23 mouse cellular contexts compared by ENCODE assay signal in genomic region chr2:32763353-32763752, GRCm38 (mm10). TPM values are rescaled to one million over a fixed set of nuclear protein-coding genes. Genes with fewer than 3 reads are reported as not detected.
DNase-seq lines count a peak whose midpoint lies in the region; ATAC-seq and TF ChIP-seq lines count a peak whose summit lies in the region.
"Had no signal": no experiment of that assay in that cellular context is flagged by ENCODE, and none has a peak within 500 bp of the region (broad histone marks: within the 10 kb centered on the region; RNA-seq: fewer than 3 reads in every experiment).

No protein-coding gene starts in this region.

- H3K9me3 ChIP-seq in lung, embryonic 14.5 days (ENCODE audit: low read depth, low read length): no peaks in the 10 kb centered on the region
- H3K9me3 ChIP-seq in ES-Bruce4 (replicated peaks; ENCODE audit: control insufficient read depth, insufficient read depth, low read length, poor library complexity, severe bottlenecking): no peaks in the 10 kb centered on the region
- H3K9me3 ChIP-seq: forebrain, embryonic 10.5 days; hindbrain, embryonic 12.5 days; intestine, embryonic 15.5 days; limb, embryonic 10.5 days; neural tube, embryonic 12.5 days; stomach, embryonic 15.5 days had no signal

- no peak overlapping the region for H3K9ac ChIP-seq in lung, embryonic 14.5 days
- no peak overlapping the region for H3K9ac ChIP-seq in ES-Bruce4 (ENCODE audit: low read depth, poor library complexity, severe bottlenecking)
- H3K9ac ChIP-seq: hindbrain, embryonic 12.5 days; intestine, embryonic 15.5 days; neural tube, embryonic 12.5 days; stomach, embryonic 15.5 days had no signal

- no peak overlapping the region for H3K4me3 ChIP-seq in kidney, adult 2 months (ENCODE audit: insufficient read depth, low read depth, low read length)
- H3K4me3 ChIP-seq in lung, embryonic 14.5 days (ENCODE audit: low read depth, low read length): no peak overlapping the region
- no peak overlapping the region for H3K4me3 ChIP-seq in ES-Bruce4 (ENCODE audit: low read depth, low read length)
- H3K4me3 ChIP-seq: forebrain, embryonic 10.5 days; hindbrain, embryonic 12.5 days; intestine, embryonic 15.5 days; limb, embryonic 10.5 days; neural tube, embryonic 12.5 days; stomach, embryonic 15.5 days had no signal

- no peak for DNase-seq in kidney, adult 2 months
- no peak for DNase-seq in kidney, postnatal 4 days
- DNase-seq in lung, embryonic 14.5 days: no peak
- DNase-seq in lung, postnatal 10 days: no peak
- no peak for DNase-seq in adrenal gland, adult 2 months
- DNase-seq in frontal cortex, adult 2 months (ENCODE audit: extremely low spot score in 1 of 2, low spot score in 1 of 2): no peak
- DNase-seq: adrenal gland, postnatal 25 days; cerebellum, adult 9-11 months; gastrocnemius, postnatal 14 days; kidney, postnatal 14 days had no signal

- H3K27me3 ChIP-seq in kidney, adult 2 months (replicated peaks; ENCODE audit: control insufficient read depth, insufficient read depth, low read length): no peaks in the 10 kb centered on the region
- no peaks in the 10 kb centered on the region for H3K27me3 ChIP-seq in lung, embryonic 14.5 days (ENCODE audit: insufficient read depth, low read length)
- no peaks in the 10 kb centered on the region for H3K27me3 ChIP-seq in ES-Bruce4 (ENCODE audit: control insufficient read depth, insufficient read depth, low read length, poor library complexity, severe bottlenecking)
- H3K27me3 ChIP-seq: hindbrain, embryonic 12.5 days; intestine, embryonic 15.5 days; neural tube, embryonic 12.5 days; stomach, embryonic 15.5 days had no signal

- ATAC-seq in lung, embryonic 14.5 days (ENCODE audit: insufficient read depth): no peak
- ATAC-seq in megakaryocyte progenitor cell, adult 5-6 weeks (replicated peaks; ENCODE audit: poor library complexity): peak; percentile 39; the same call in 1 of the 2 replicates
- ATAC-seq: intestine, embryonic 15.5 days had no signal

- no peak for TF ChIP-seq POLR2A in kidney, adult 2 months (IDR thresholded peaks at IDR 0.05; ENCODE audit: low read depth, low read length)
- TF ChIP-seq POLR2A in ES-Bruce4 (IDR thresholded peaks at IDR 0.05; ENCODE audit: insufficient read depth, low read length): no peak

- TF ChIP-seq EP300 in ES-Bruce4 (IDR thresholded peaks at IDR 0.05; ENCODE audit: insufficient read depth, low read depth, low read length): no peak

- WGBS in kidney, adult 2 months: 85% methylated on average over 3 of the region's 3 CpGs
- 74% methylated on average over 3 of the region's 3 CpGs for WGBS in lung, embryonic 14.5 days

- TF ChIP-seq CTCF in kidney, adult 2 months (conservative IDR thresholded peaks at IDR 0.05; ENCODE audit: insufficient read depth, insufficient read length, low read depth, low read length): 0 out of 2 replicates have a peak, but pooled peaks have one; percentile 31
- TF ChIP-seq CTCF in lung, embryonic 14.5 days (IDR thresholded peaks at IDR 0.05; ENCODE audit: low read depth): peak; percentile 55
- peak; percentile 21 for TF ChIP-seq CTCF in ES-Bruce4 (IDR thresholded peaks at IDR 0.05; ENCODE audit: low read depth, low read length)

- no peak overlapping the region for H3K27ac ChIP-seq in kidney, adult 2 months (ENCODE audit: insufficient read depth, low read depth, low read length)
- no peak overlapping the region for H3K27ac ChIP-seq in lung, embryonic 14.5 days (ENCODE audit: low read depth)
- H3K27ac ChIP-seq in ES-Bruce4 (ENCODE audit: insufficient read depth, low read length): no peak overlapping the region
- H3K27ac ChIP-seq: forebrain, embryonic 10.5 days; hindbrain, embryonic 12.5 days; intestine, embryonic 15.5 days; limb, embryonic 10.5 days; neural tube, embryonic 12.5 days; stomach, embryonic 15.5 days had no signal

- peaks cover 5% of the 10 kb centered on the region for H3K4me1 ChIP-seq in kidney, adult 2 months (ENCODE audit: control insufficient read depth, insufficient read depth, low read length)
- H3K4me1 ChIP-seq in lung, embryonic 14.5 days (ENCODE audit: insufficient read depth): no peaks in the 10 kb centered on the region
- peaks cover 6% of the 10 kb centered on the region for H3K4me1 ChIP-seq in ES-Bruce4 (ENCODE audit: control insufficient read depth, insufficient read depth, low read length)
- H3K4me1 ChIP-seq: stomach, embryonic 15.5 days had no signal

- no peaks in the 10 kb centered on the region for H3K36me3 ChIP-seq in kidney, adult 2 months (ENCODE audit: control insufficient read depth, insufficient read depth, low read length)
- H3K36me3 ChIP-seq in lung, embryonic 14.5 days (ENCODE audit: insufficient read depth): peaks cover 30% of the 10 kb centered on the region
- no peaks in the 10 kb centered on the region for H3K36me3 ChIP-seq in ES-Bruce4 (ENCODE audit: control insufficient read depth, insufficient read depth, low read length, poor library complexity, severe bottlenecking)

- no peak overlapping the region for H3K4me2 ChIP-seq in lung, embryonic 14.5 days
- H3K4me2 ChIP-seq: hindbrain, embryonic 12.5 days; intestine, embryonic 15.5 days; neural tube, embryonic 12.5 days; stomach, embryonic 15.5 days had no signal

RNA-seq across cellular contexts. Expression of gene Tor2a, which starts 6.3 kb away (rescaled TPM):
- 72.5 and 93.3 TPM in 2 replicates for polyA plus RNA-seq in kidney, adult 2 months (2012; rRNA removed)
- 66.2 and 71.0 TPM in 2 replicates for polyA plus RNA-seq in lung, embryonic 14.5 days (2014; fragmentation: Nextera tagmentation; extraction: Ambion mirVana)
- 77.0 and 83.7 TPM in 2 replicates for polyA plus RNA-seq in ES-Bruce4 (2011; ENCODE audit: insufficient read depth, insufficient read length, low read depth, missing spikeins)
- 25.1 and 26.7 TPM in 2 replicates for total RNA-seq in megakaryocyte progenitor cell, adult 5-6 weeks (2015)
- 16.2 and 24.5 TPM in 2 replicates for total RNA-seq in megakaryocyte progenitor cell, adult 5-6 weeks (2017)
- total RNA-seq in adrenal gland, adult 2 months (2021): 10 to 100 TPM; 18.7 to 26.5 TPM
- polyA plus RNA-seq in adrenal gland, adult 2 months (2012; rRNA removed): 70.6 and 74.0 TPM in 2 replicates
- polyA plus RNA-seq in frontal cortex, adult 2 months (2012; rRNA removed): 60.0 and 69.0 TPM in 2 replicates

RNA-seq across cellular contexts. Expression of gene Ttc16, which starts 12.1 kb away (rescaled TPM):
- polyA plus RNA-seq in kidney, adult 2 months (2012; rRNA removed): 1.1 TPM in 2 replicates
- 0.15 and 0.33 TPM in 2 replicates for polyA plus RNA-seq in lung, embryonic 14.5 days (2014; fragmentation: Nextera tagmentation; extraction: Ambion mirVana)
- polyA plus RNA-seq in ES-Bruce4 (2011; ENCODE audit: insufficient read depth, insufficient read length, low read depth, missing spikeins): 2.2 TPM in 2 replicates
- 0.12 TPM in 1 of 2 replicates, not detected in the other for total RNA-seq in megakaryocyte progenitor cell, adult 5-6 weeks (2015)
- 0.41 TPM in 1 of 2 replicates, not detected in the other for total RNA-seq in megakaryocyte progenitor cell, adult 5-6 weeks (2017)
- total RNA-seq in adrenal gland, adult 2 months (2021): under 1 TPM; 0.24 to 0.35 TPM
- 0.31 and 0.37 TPM in 2 replicates for polyA plus RNA-seq in adrenal gland, adult 2 months (2012; rRNA removed)
- polyA plus RNA-seq in frontal cortex, adult 2 months (2012; rRNA removed): 1.7 and 1.9 TPM in 2 replicates
- total RNA-seq: gastrocnemius, postnatal 14 days; megakaryocyte, adult 5-6 weeks; monocyte, adult 5-6 weeks had no signal

RNA-seq across cellular contexts. Expression of gene Ptrh1, which starts 12.2 kb away (rescaled TPM):
- polyA plus RNA-seq in kidney, adult 2 months (2012; rRNA removed): 8.0 and 11.8 TPM in 2 replicates
- 2.7 and 4.4 TPM in 2 replicates for polyA plus RNA-seq in lung, embryonic 14.5 days (2014; fragmentation: Nextera tagmentation; extraction: Ambion mirVana)
- polyA plus RNA-seq in ES-Bruce4 (2011; ENCODE audit: insufficient read depth, insufficient read length, low read depth, missing spikeins): 9.9 and 11.6 TPM in 2 replicates
- 2.7 and 2.9 TPM in 2 replicates for total RNA-seq in megakaryocyte progenitor cell, adult 5-6 weeks (2015)
- total RNA-seq in megakaryocyte progenitor cell, adult 5-6 weeks (2017): 1.4 TPM in 2 replicates
- total RNA-seq in adrenal gland, adult 2 months (2021): 10 to 100 TPM in 1 of 2 experiments, 1 to 10 TPM in 1; 4.0 to 14.3 TPM
- polyA plus RNA-seq in adrenal gland, adult 2 months (2012; rRNA removed): 5.0 and 6.3 TPM in 2 replicates
- 7.9 and 8.9 TPM in 2 replicates for polyA plus RNA-seq in frontal cortex, adult 2 months (2012; rRNA removed)

RNA-seq across cellular contexts. Expression of gene Cfap157, which starts 20.9 kb away (rescaled TPM):
- polyA plus RNA-seq in kidney, adult 2 months (2012; rRNA removed): 0.12 TPM in 1 of 2 replicates, not detected in the other
- 0.11 and 0.33 TPM in 2 replicates for polyA plus RNA-seq in lung, embryonic 14.5 days (2014; fragmentation: Nextera tagmentation; extraction: Ambion mirVana)
- polyA plus RNA-seq in ES-Bruce4 (2011; ENCODE audit: insufficient read depth, insufficient read length, low read depth, missing spikeins): not detected in 2 replicates
- not detected in 2 replicates for total RNA-seq in megakaryocyte progenitor cell, adult 5-6 weeks (2015)
- not detected in 2 replicates for total RNA-seq in megakaryocyte progenitor cell, adult 5-6 weeks (2017)
- total RNA-seq in adrenal gland, adult 2 months (2021): not detected
- polyA plus RNA-seq in adrenal gland, adult 2 months (2012; rRNA removed): not detected in 2 replicates
- polyA plus RNA-seq in frontal cortex, adult 2 months (2012; rRNA removed): 1.8 and 4.8 TPM in 2 replicates
- total RNA-seq: adrenal gland, postnatal 25 days; heart, adult 8-10 months; megakaryocyte, adult 5-6 weeks; monocyte, adult 5-6 weeks had no signal
- polyA plus RNA-seq: spleen, adult 2 months had no signal

RNA-seq across cellular contexts. Expression of gene 6330409D20Rik, which starts 22.5 kb away (rescaled TPM):
- not detected in 2 replicates for polyA plus RNA-seq in kidney, adult 2 months (2012; rRNA removed)
- 0.20 TPM in 1 of 2 replicates, not detected in the other for polyA plus RNA-seq in lung, embryonic 14.5 days (2014; fragmentation: Nextera tagmentation; extraction: Ambion mirVana)
- not detected in 2 replicates for polyA plus RNA-seq in ES-Bruce4 (2011; ENCODE audit: insufficient read depth, insufficient read length, low read depth, missing spikeins)
- total RNA-seq in megakaryocyte progenitor cell, adult 5-6 weeks (2015): not detected in 2 replicates
- not detected in 2 replicates for total RNA-seq in megakaryocyte progenitor cell, adult 5-6 weeks (2017)
- not detected for total RNA-seq in adrenal gland, adult 2 months (2021)
- polyA plus RNA-seq in adrenal gland, adult 2 months (2012; rRNA removed): not detected in 2 replicates
- polyA plus RNA-seq in frontal cortex, adult 2 months (2012; rRNA removed): 3.2 and 3.5 TPM in 2 replicates
- total RNA-seq: adrenal gland, postnatal 25 days; gastrocnemius, postnatal 14 days; heart, adult 8-10 months; megakaryocyte, adult 5-6 weeks; monocyte, adult 5-6 weeks had no signal
- polyA plus RNA-seq: limb, embryonic 10.5 days; liver, embryonic 16.5 days had no signal
